Mouse (Mus musculus) right cerebral cortex, adult 2 months (tissue): ENCODE results near the gene Tjp1.

Experiments used
- DNase-seq, 2 experiments: peaks; one replicate each; pipeline ENCODE4 v3.0.0; 2021 to 2022; ENCODE audit warnings: low spot score in 2 of 2

Tjp1 gene

GRCm38 (mm10) chr7:65388243-65389013 is 139.2 kb downstream of the Tjp1 start:
- DNase-seq: peak; percentile 38 to 50

GRCm38 (mm10) chr7:65387560-65388175 is 139.9 kb downstream of the Tjp1 start:
- no peak for DNase-seq

- DNase-seq: no peak
Measured at GRCm38 (mm10) chr7:65384775-65385174, 142.8 kb downstream of the Tjp1 start.

GRCm38 (mm10) chr7:65382515-65383283 is 144.9 kb downstream of the Tjp1 start:
- DNase-seq: no peak

GRCm38 (mm10) chr7:65381896-65382295 is 145.7 kb downstream of the Tjp1 start:
- no peak for DNase-seq

GRCm38 (mm10) chr7:65380716-65381115 is 146.9 kb downstream of the Tjp1 start:
- DNase-seq: no peak

GRCm38 (mm10) chr7:65378818-65379565 is 148.6 kb downstream of the Tjp1 start:
- no peak for DNase-seq

DNA sequence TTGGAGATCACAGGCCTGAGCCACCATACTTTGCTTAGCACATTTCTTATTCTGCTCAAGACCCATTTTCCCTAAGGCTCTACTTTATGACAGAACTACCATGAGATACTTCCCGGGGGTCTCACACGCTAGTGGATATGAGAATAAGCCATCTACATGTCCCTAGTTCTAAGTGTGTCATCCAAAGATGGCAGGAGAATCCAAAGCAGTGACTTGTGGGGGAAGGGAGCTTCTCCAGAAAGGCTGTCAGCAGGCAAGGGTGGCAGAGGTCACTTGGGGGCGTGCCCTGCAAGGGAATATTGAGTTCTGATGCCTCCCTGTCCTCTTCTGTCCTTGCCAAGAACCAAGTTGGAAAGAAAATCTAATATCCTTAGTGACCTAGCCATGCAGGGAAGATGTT is 150.1 kb downstream of the Tjp1 start:
- no peak for DNase-seq

DNA sequence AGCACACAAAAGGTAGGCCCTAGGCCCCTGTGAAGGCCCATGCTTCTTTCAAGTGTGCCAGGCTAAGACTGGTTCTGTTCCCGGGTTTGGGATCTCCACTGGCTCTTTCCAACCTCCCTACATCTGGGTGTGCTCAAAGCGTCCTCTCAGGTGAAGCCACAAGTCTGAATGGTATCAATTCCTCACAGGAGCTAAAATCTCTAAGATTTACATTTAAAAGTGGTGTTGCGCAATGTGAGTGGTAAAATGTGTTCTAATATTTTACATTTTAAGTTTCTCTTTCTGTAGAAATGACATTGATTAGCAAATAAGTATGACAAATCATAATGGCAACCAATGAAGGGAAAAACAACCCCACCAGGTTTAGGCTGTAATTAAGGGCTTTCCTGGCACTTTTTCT is 152.0 kb downstream of the Tjp1 start:
- no peak for DNase-seq

GRCm38 (mm10) chr7:65375176-65375575 is 152.4 kb downstream of the Tjp1 start:
- no peak for DNase-seq

DNA sequence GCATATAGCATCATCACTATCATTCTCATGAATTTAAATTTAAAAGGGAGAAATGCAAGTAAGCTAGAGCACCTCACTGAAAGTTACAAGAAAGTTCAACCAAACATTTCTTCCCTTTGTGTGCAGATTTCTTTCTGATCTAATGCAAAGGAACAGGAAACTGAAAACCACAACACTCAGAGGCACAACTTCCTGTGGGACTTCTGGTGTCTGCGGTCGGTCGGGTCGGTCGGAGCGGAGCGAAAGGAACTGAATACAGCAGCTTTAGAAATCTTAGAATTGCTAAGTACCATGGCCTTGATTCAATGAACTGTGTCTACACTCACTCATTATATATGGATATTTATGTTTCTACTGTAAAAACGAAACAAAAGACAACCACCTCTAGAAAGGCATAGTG is 154.2 kb downstream of the Tjp1 start:
- no peak for DNase-seq

GRCm38 (mm10) chr7:65371765-65372164 is 155.8 kb downstream of the Tjp1 start:
- no peak for DNase-seq

DNA sequence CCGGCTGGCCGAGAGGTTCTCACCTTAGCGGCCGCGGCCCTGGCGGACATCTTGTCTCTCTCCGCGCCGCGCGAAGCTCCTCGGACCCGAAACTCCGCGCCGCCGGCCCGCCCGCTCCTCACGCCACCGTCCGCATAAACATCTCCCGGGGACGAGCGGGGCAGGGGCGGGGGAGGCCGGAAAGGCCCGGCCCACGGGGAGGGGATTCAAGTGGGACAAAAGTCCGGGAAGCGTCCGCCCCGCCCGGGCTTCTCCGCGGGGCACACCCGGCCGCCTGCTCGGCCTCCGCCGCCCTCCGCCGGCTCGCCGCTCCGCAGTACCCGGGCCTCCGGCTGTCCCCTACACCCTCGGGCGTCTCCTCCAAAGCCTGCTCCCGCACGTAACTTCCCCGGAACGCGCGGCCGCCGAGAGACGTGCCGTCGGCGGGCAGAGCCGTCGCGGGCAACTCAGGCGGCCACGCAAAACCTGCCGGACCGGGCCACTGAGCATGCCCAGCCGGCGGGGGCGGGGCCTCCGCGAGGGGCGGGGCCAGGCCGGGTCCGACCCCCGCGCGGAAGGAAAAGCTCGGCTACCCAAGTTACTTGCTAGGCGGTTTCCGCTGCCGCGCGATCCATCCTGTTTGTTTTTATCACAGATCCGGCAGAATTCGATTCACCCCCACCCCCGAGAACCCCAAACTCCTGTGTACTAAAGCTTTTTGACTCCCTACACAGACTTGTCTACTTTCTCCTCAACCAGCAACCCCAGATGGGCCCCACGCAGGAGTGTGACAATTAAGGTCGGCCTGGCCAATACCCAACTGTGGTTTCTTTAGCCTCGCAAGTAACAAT is 156.6 kb downstream of the Tjp1 start:
- peak; percentile 82 to 88 for DNase-seq

DNA sequence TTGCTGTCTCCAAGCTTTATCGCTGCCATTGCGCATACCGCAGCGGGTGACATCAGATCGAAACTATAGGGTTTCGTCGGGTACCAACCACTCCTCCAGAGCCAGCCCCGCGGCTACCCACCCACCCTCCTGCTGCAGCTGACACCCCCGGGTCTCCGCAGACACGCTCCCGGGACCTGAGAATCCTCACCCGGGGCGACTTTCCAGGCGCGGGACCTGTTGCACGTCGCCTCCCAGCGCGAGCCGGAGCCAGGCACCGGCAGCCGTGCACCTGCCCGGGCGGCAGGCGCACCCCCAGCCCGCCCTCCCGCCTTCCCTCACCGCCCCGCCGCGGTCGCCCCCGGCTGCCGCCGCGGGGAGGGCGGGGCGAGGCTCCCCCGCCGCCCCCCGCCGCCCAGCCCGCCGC is 157.2 kb downstream of the Tjp1 start:
- DNase-seq: no peak

GRCm38 (mm10) chr7:65369101-65369500 is 158.5 kb downstream of the Tjp1 start:
- DNase-seq: no peak

GRCm38 (mm10) chr7:65367386-65368245 is 160.0 kb downstream of the Tjp1 start:
- DNase-seq: no peak

GRCm38 (mm10) chr7:65366153-65366552 is 161.4 kb downstream of the Tjp1 start:
- DNase-seq: no peak

GRCm38 (mm10) chr7:65365560-65365959 is 162.0 kb downstream of the Tjp1 start:
- DNase-seq: no peak

- no peak for DNase-seq
Measured at GRCm38 (mm10) chr7:65360278-65360677, 167.3 kb downstream of the Tjp1 start.

- DNase-seq: no peak
Measured at GRCm38 (mm10) chr7:65359774-65360173, 167.8 kb downstream of the Tjp1 start.
